Mouse (Mus musculus): ENCODE data around the gene Clstn2. TPM values are rescaled to one million over a fixed set of nuclear protein-coding genes. Genes with fewer than 3 reads are reported as not detected.

The Clstn2 gene
- polyA plus RNA-seq, 1 experiment, result not detected

- Histone ChIP-seq H3K4me3 (ENCODE audit: insufficient read depth, low read depth, low read length) (no peak overlapping the region), H3K4me1 (ENCODE audit: control insufficient read depth, insufficient read depth, low read length) (no peaks in the 10 kb centered on the region), H3K27ac (ENCODE audit: insufficient read depth, low read depth, low read length) (no peak overlapping the region)
- TF ChIP-seq CTCF (IDR thresholded peaks at IDR 0.05; ENCODE audit: insufficient read depth, low read depth, low read length) (no peak), POLR2A (IDR thresholded peaks at IDR 0.05; ENCODE audit: insufficient read depth, low read depth, low read length) (no peak)
- 80% methylated on average over 7 of the region's 7 CpGs for WGBS
These were observed 592.9 kb downstream of the Clstn2 start for GRCm38 (mm10) chr9:97439872-97440636.

GRCm38 (mm10) chr9:97434666-97435065, 598.3 kb downstream of the Clstn2 start:
- TF ChIP-seq POLR2A (IDR thresholded peaks at IDR 0.05; ENCODE audit: insufficient read depth, low read depth, low read length), result no peak
- TF ChIP-seq CTCF (IDR thresholded peaks at IDR 0.05; ENCODE audit: insufficient read depth, low read depth, low read length), result no peak
- Histone ChIP-seq H3K4me3 (ENCODE audit: insufficient read depth, low read depth, low read length) (no peak overlapping the region), H3K4me1 (ENCODE audit: control insufficient read depth, insufficient read depth, low read length) (no peaks in the 10 kb centered on the region), H3K27ac (ENCODE audit: insufficient read depth, low read depth, low read length) (no peak overlapping the region)
- 58% methylated on average over 3 of the region's 3 CpGs for whole genome bisulfite sequencing

GRCm38 (mm10) chr9:97429885-97430449, 603.0 kb downstream of the Clstn2 start:
- no peak overlapping the region for H3K4me3 ChIP-seq (ENCODE audit: insufficient read depth, low read depth, low read length)
- no peaks in the 10 kb centered on the region for H3K4me1 ChIP-seq (ENCODE audit: control insufficient read depth, insufficient read depth, low read length)
- no peak overlapping the region for H3K27ac ChIP-seq (ENCODE audit: insufficient read depth, low read depth, low read length)
- 93% methylated on average over 1 of the region's 1 CpGs for WGBS
- TF ChIP-seq CTCF (IDR thresholded peaks at IDR 0.05; ENCODE audit: insufficient read depth, low read depth, low read length) (no peak), POLR2A (IDR thresholded peaks at IDR 0.05; ENCODE audit: insufficient read depth, low read depth, low read length) (no peak)

GRCm38 (mm10) chr9:97428127-97428526, 604.9 kb downstream of the Clstn2 start:
- WGBS, result 68% methylated on average over 7 of the region's 7 CpGs
- H3K4me3 ChIP-seq (ENCODE audit: insufficient read depth, low read depth, low read length), result no peak overlapping the region
- no peak overlapping the region for H3K27ac ChIP-seq (ENCODE audit: insufficient read depth, low read depth, low read length)
- no peaks in the 10 kb centered on the region for H3K4me1 ChIP-seq (ENCODE audit: control insufficient read depth, insufficient read depth, low read length)
- TF ChIP-seq CTCF (IDR thresholded peaks at IDR 0.05; ENCODE audit: insufficient read depth, low read depth, low read length) (no peak), POLR2A (IDR thresholded peaks at IDR 0.05; ENCODE audit: insufficient read depth, low read depth, low read length) (no peak)

GRCm38 (mm10) chr9:97420896-97421295, 612.1 kb downstream of the Clstn2 start:
- Histone ChIP-seq H3K27ac (ENCODE audit: insufficient read depth, low read depth, low read length) (no peak overlapping the region), H3K4me3 (ENCODE audit: insufficient read depth, low read depth, low read length) (no peak overlapping the region), H3K4me1 (ENCODE audit: control insufficient read depth, insufficient read depth, low read length) (no peaks in the 10 kb centered on the region)
- TF ChIP-seq CTCF (IDR thresholded peaks at IDR 0.05; ENCODE audit: insufficient read depth, low read depth, low read length) (no peak), POLR2A (IDR thresholded peaks at IDR 0.05; ENCODE audit: insufficient read depth, low read depth, low read length) (no peak)
- 88% methylated on average over 5 of the region's 5 CpGs for WGBS

GRCm38 (mm10) chr9:97414876-97415668, 617.9 kb downstream of the Clstn2 start:
- H3K27ac ChIP-seq (ENCODE audit: insufficient read depth, low read depth, low read length), result no peak overlapping the region
- H3K4me3 ChIP-seq (ENCODE audit: insufficient read depth, low read depth, low read length), result no peak overlapping the region
- no peak for TF ChIP-seq POLR2A (IDR thresholded peaks at IDR 0.05; ENCODE audit: insufficient read depth, low read depth, low read length)
- TF ChIP-seq CTCF (IDR thresholded peaks at IDR 0.05; ENCODE audit: insufficient read depth, low read depth, low read length), result no peak
- H3K4me1 ChIP-seq (ENCODE audit: control insufficient read depth, insufficient read depth, low read length), result no peaks in the 10 kb centered on the region
- WGBS, result 64% methylated on average over 6 of the region's 6 CpGs

- WGBS, result 81% methylated on average over 2 of the region's 2 CpGs
- TF ChIP-seq POLR2A (IDR thresholded peaks at IDR 0.05; ENCODE audit: insufficient read depth, low read depth, low read length) (no peak), CTCF (IDR thresholded peaks at IDR 0.05; ENCODE audit: insufficient read depth, low read depth, low read length) (no peak)
- no peak overlapping the region for H3K27ac ChIP-seq (ENCODE audit: insufficient read depth, low read depth, low read length)
- no peak overlapping the region for H3K4me3 ChIP-seq (ENCODE audit: insufficient read depth, low read depth, low read length)
- no peaks in the 10 kb centered on the region for H3K4me1 ChIP-seq (ENCODE audit: control insufficient read depth, insufficient read depth, low read length)
These were observed 624.8 kb downstream of the Clstn2 start for GRCm38 (mm10) chr9:97408142-97408541.

All from olfactory bulb, adult 2 months (tissue).